Mouse (Mus musculus) embryonic facial prominence, embryonic 14.5 days (tissue): ENCODE measurements around the gene Ndufaf7. TPM values are rescaled to one million over a fixed set of nuclear protein-coding genes. Genes with fewer than 3 reads are reported as not detected.

Experiments used
- polyA plus RNA-seq: library from polyadenylated mRNA; unstranded; fragments of >200 nt; fragmentation: Nextera tagmentation; extraction: Ambion mirVana; gene quantifications from 2 replicates; pipeline ENCODE4 v1.2.1, GENCODE M21; 2014

Gene Ndufaf7
- polyA plus RNA-seq, 1 experiment from 2014 or later = 49.0 TPM

Other genes starting within 250 kb of the Ndufaf7 start
- 6.9 and 7.0 TPM in 2 replicates for gene Strn, start 199.9 kb upstream of the Ndufaf7 start, polyA plus RNA-seq
- gene Heatr5b, start 101.8 kb upstream of the Ndufaf7 start, polyA plus RNA-seq = 12.4 and 14.6 TPM in 2 replicates
- 38.5 and 40.5 TPM in 2 replicates for gene Gpatch11, start 101.6 kb upstream of the Ndufaf7 start, polyA plus RNA-seq
- 6.8 and 8.0 TPM in 2 replicates for gene Eif2ak2, start 54.6 kb upstream of the Ndufaf7 start, polyA plus RNA-seq
- 0.22 and 0.75 TPM in 2 replicates for gene Sult6b1, start 30.1 kb upstream of the Ndufaf7 start, polyA plus RNA-seq
- 95.6 and 96.4 TPM in 2 replicates for gene Cebpzos, start 20.6 kb upstream of the Ndufaf7 start, polyA plus RNA-seq
- 53.3 and 54.7 TPM in 2 replicates for gene Cebpz, start 70 bp upstream of the Ndufaf7 start, polyA plus RNA-seq
- gene Prkd3, start 83.7 kb downstream of the Ndufaf7 start, polyA plus RNA-seq = 42.3 and 49.2 TPM in 2 replicates
- gene Qpct, start 114.8 kb downstream of the Ndufaf7 start, polyA plus RNA-seq = 14.0 and 18.1 TPM in 2 replicates